Mouse (Mus musculus) stomach, postnatal 0 days (tissue): ENCODE results near the gene Sytl3. TPM values are rescaled to one million over a fixed set of nuclear protein-coding genes. Genes with fewer than 3 reads are reported as not detected.

Source experiments
- ATAC-seq: fragments of 200-750 bp; cut with Nextera tagmentation; 2 replicates; pipeline ENCODE4 v1.8.0; 2017; ENCODE audit not compliant: low FRiP score, low TSS enrichment
- DNase-seq: peaks from one replicate; pipeline ENCODE4 v3.0.0-alpha.2; 2016; ENCODE audit warnings: low spot score
- H3K27ac ChIP-seq: fragments of 300-500 bp; sonication (generic); replicated peaks from 2 replicates; pipeline ENCODE4 v1.5.1; 2014; ENCODE audit warnings: mild to moderate bottlenecking, control low read depth
- H3K27me3 ChIP-seq: fragments of 300-500 bp; sonication (generic); 2 replicates; pipeline ENCODE4 v1.6.1; 2014; ENCODE audit warnings: low read length; ENCODE audit not compliant: control insufficient read depth, insufficient read depth
- H3K36me3 ChIP-seq: fragments of 300-500 bp; sonication (generic); 2 replicates; pipeline ENCODE4 v1.6.1; 2014; ENCODE audit warnings: low read length, mixed read lengths; ENCODE audit not compliant: control insufficient read depth, insufficient read depth
- H3K4me1 ChIP-seq: fragments of 300-500 bp; sonication (generic); replicated peaks from 2 replicates; pipeline ENCODE4 v1.6.1; 2014; ENCODE audit warnings: antibody characterized with exemption; ENCODE audit not compliant: control insufficient read depth, insufficient read depth
- H3K4me2 ChIP-seq: fragments of 300-500 bp; sonication (generic); replicated peaks from 2 replicates; pipeline ENCODE4 v1.6.1; 2014; ENCODE audit warnings: low read depth, mild to moderate bottlenecking, control low read depth, moderate library complexity
- H3K4me3 ChIP-seq: fragments of 300-500 bp; sonication (generic); 2 replicates; pipeline ENCODE4 v1.5.1; 2014; ENCODE audit warnings: low read depth, low read length, control low read depth
- H3K9ac ChIP-seq: fragments of 300-500 bp; sonication (generic); 2 replicates; pipeline ENCODE4 v1.6.1; 2014; ENCODE audit warnings: mild to moderate bottlenecking, low read length, control low read depth, mixed read lengths
- H3K9me3 ChIP-seq: fragments of 300-500 bp; sonication (generic); 2 replicates; pipeline ENCODE4 v1.6.1; 2016; ENCODE audit warnings: low read length; ENCODE audit not compliant: control insufficient read depth
- CTCF ChIP-seq: IDR thresholded peaks from 2 replicates; pipeline ENCODE4 v1.5.1; 2016; ENCODE audit warnings: antibody characterized with exemption, low read depth, mild to moderate bottlenecking, moderate library complexity
- EP300 ChIP-seq: optimal IDR thresholded peaks from 2 replicates; pipeline ENCODE3; 2016; ENCODE audit warnings: antibody characterized with exemption
- WGBS: fragments of 180-500 bp; shearing (Covaris S2); extraction: QIAGEN DNeasy Blood & Tissue Kit; methylation state at CpG from one replicate; pipeline ENCODE4 v1.1.7; 2014; 5-methylcytosine and 5-hydroxymethylcytosine counted together
- polyA plus RNA-seq: library from polyadenylated mRNA; unstranded; fragments of >200 nt; fragmentation: Nextera tagmentation; extraction: Ambion mirVana; gene quantifications from 2 replicates; pipeline ENCODE4 v1.2.1, GENCODE M21; 2015

The Sytl3 gene
- polyA plus RNA-seq, 1 experiment from 2014 or later = 0.99 TPM

GRCm38 (mm10) chr17:6758845-6759244, 100.0 kb downstream of the Sytl3 start:
- no peak for DNase-seq
- WGBS = 61% methylated on average over 8 of the region's 8 CpGs
- H3K4me1 ChIP-seq = no peaks in the 10 kb centered on the region

GRCm38 (mm10) chr17:6759717-6760292, 100.9 kb downstream of the Sytl3 start:
- H3K4me2 ChIP-seq = no peak overlapping the region
- TF ChIP-seq CTCF = no peak
- TF ChIP-seq EP300 = no peak
- ATAC-seq (no peak), DNase-seq (no peak)
- no peaks in the 10 kb centered on the region for H3K9me3 ChIP-seq
- no peaks in the 10 kb centered on the region for H3K36me3 ChIP-seq
- H3K9ac ChIP-seq = no peak overlapping the region
- H3K4me3 ChIP-seq = no peak overlapping the region
- H3K27me3 ChIP-seq = no peaks in the 10 kb centered on the region
- H3K27ac ChIP-seq = 0 out of 2 replicates have a peak overlapping the region, but pooled peaks have one; percentile 3
- 48% methylated on average over 9 of the region's 9 CpGs for WGBS
- H3K4me1 ChIP-seq = no peaks in the 10 kb centered on the region

More at GRCm38 (mm10) chr17:6758845-6759244, 100.0 kb downstream of the Sytl3 start:
- no peak for ATAC-seq
- no peak overlapping the region for H3K9ac ChIP-seq
- no peaks in the 10 kb centered on the region for H3K9me3 ChIP-seq
- H3K4me2 ChIP-seq = no peak overlapping the region
- no peak for TF ChIP-seq EP300
- no peak for TF ChIP-seq CTCF
- no peaks in the 10 kb centered on the region for H3K36me3 ChIP-seq
- H3K4me3 ChIP-seq = no peak overlapping the region
- peak overlapping the region; percentile 67 for H3K27ac ChIP-seq
- H3K27me3 ChIP-seq = no peaks in the 10 kb centered on the region

GRCm38 (mm10) chr17:6763513-6764226, 104.8 kb downstream of the Sytl3 start:
- 44% methylated on average over 7 of the region's 7 CpGs for WGBS
- H3K36me3 ChIP-seq = no peaks in the 10 kb centered on the region
- TF ChIP-seq EP300 = no peak
- no peak for TF ChIP-seq CTCF
- no peak overlapping the region for H3K4me2 ChIP-seq
- H3K9ac ChIP-seq = no peak overlapping the region
- no peak overlapping the region for H3K4me3 ChIP-seq
- no peak for ATAC-seq
- no peak for DNase-seq
- no peaks in the 10 kb centered on the region for H3K4me1 ChIP-seq
- H3K9me3 ChIP-seq = no peaks in the 10 kb centered on the region
- no peaks in the 10 kb centered on the region for H3K27me3 ChIP-seq
- H3K27ac ChIP-seq = no peak overlapping the region

GRCm38 (mm10) chr17:6764227-6764593, 105.3 kb downstream of the Sytl3 start:
- Histone ChIP-seq H3K27me3 (no peaks in the 10 kb centered on the region), H3K9ac (no peak overlapping the region), H3K27ac (no peak overlapping the region), H3K4me1 (no peaks in the 10 kb centered on the region), H3K4me3 (no peak overlapping the region), H3K9me3 (no peaks in the 10 kb centered on the region), H3K4me2 (no peak overlapping the region), H3K36me3 (no peaks in the 10 kb centered on the region)
- WGBS = 69% methylated on average over 7 of the region's 7 CpGs
- DNase-seq (no peak), ATAC-seq (no peak)
- TF ChIP-seq EP300 = no peak

DNA sequence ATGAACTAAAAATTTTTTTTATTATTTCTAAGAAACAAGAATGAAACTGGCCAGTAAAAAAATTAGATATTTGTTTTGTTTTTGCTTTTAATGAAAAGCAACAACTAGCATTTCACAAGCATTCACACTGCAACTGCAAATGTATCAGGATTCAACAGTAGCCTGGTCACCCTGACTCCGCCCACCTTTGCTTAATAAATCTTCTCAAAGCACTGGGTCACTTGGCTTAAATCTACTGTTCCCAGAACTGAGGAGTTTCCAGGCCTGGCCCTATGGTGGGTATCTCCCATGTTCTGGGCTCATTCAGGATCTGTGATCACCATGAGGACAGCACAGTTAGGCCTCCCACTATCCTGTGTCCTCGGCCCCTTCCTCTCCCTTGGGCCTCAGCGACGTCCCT, 105.8 kb downstream of the Sytl3 start:
- 83% methylated on average over 4 of the region's 4 CpGs for WGBS
- Histone ChIP-seq H3K4me3 (no peak overlapping the region), H3K9me3 (no peaks in the 10 kb centered on the region), H3K36me3 (no peaks in the 10 kb centered on the region), H3K9ac (no peak overlapping the region), H3K27ac (0 out of 2 replicates have a peak overlapping the region, but pooled peaks have one; percentile 35), H3K27me3 (no peaks in the 10 kb centered on the region), H3K4me2 (no peak overlapping the region), H3K4me1 (no peaks in the 10 kb centered on the region)
- DNase-seq = no peak
- ATAC-seq = no peak
- TF ChIP-seq CTCF (no peak), EP300 (no peak)

DNA sequence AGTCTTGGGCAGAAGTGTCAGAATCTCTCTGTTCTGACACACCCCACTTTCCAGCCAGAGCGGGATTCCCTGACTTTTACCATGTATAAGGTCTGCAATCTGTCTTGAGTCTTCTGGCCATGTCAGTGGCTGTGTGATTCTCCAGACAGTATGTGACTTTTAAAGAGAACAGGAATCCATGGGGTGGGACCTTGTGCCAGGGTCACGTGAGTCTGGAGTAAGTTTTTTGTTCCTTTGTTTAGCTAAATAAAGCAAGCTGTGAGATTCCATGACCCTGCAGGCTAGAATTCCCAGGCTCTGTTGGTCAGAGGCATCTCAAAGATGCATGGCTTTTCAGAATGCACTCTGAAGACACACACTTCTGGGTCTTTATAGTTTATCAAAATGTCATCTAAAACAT, 107.0 kb downstream of the Sytl3 start:
- Histone ChIP-seq H3K9me3 (no peaks in the 10 kb centered on the region), H3K9ac (no peak overlapping the region), H3K27me3 (no peaks in the 10 kb centered on the region), H3K36me3 (no peaks in the 10 kb centered on the region), H3K4me2 (no peak overlapping the region), H3K27ac (0 out of 2 replicates have a peak overlapping the region, but pooled peaks have one; percentile 1), H3K4me3 (no peak overlapping the region), H3K4me1 (no peaks in the 10 kb centered on the region)
- ATAC-seq (no peak), DNase-seq (no peak)
- TF ChIP-seq CTCF (no peak), EP300 (no peak)
- WGBS = 38% methylated on average over 2 of the region's 2 CpGs
